Mouse (Mus musculus) MEL (cell line): Measurements from ENCODE around the gene Gm4756. TPM values are rescaled to one million over a fixed set of nuclear protein-coding genes. Genes with fewer than 3 reads are reported as not detected.

ENCODE experiments used
- DNase-seq: peaks from one replicate; pipeline ENCODE4 v3.0.0; 2011; ENCODE audit warnings: low read depth, low spot score
- H3K27ac ChIP-seq: 2 replicates; pipeline ENCODE4 v1.5.1; 2012; ENCODE audit warnings: low read depth, mild to moderate bottlenecking, control low read depth, low read length, moderate library complexity; ENCODE audit not compliant: control insufficient read depth
- H3K27me3 ChIP-seq, 2 experiments: fragments of 150-350 bp in 1 of 2; sonication (generic) in 1 of 2; 2 replicates each; pipeline ENCODE4 v1.6.1; 2012; ENCODE audit warnings: low read length in 2 of 2, mild to moderate bottlenecking in 2 of 2, improper control_type of control experiment in 1 of 2, moderate library complexity in 1 of 2; ENCODE audit not compliant: insufficient read depth in 2 of 2, control insufficient read depth in 1 of 2
- H3K36me3 ChIP-seq, 2 experiments: 2 replicates each; pipeline ENCODE4 v1.6.1; 2012 to 2014; ENCODE audit warnings: low read length in 2 of 2, improper control_type of control experiment in 1 of 2, inconsistent platforms in 1 of 2, mild to moderate bottlenecking in 1 of 2; ENCODE audit not compliant: insufficient read depth in 2 of 2, control insufficient read depth in 1 of 2
- H3K4me1 ChIP-seq, 2 experiments: fragments of 150-350 bp in 1 of 2; sonication (generic) in 1 of 2; 2 replicates each; pipeline ENCODE4 v1.6.1; 2012; ENCODE audit warnings: low read length in 2 of 2, improper control_type of control experiment in 1 of 2, mild to moderate bottlenecking in 1 of 2; ENCODE audit not compliant: insufficient read depth in 2 of 2, control insufficient read depth in 1 of 2
- H3K4me3 ChIP-seq, 2 experiments: fragments of 150-350 bp in 1 of 2; sonication (generic) in 1 of 2; 2 replicates each; pipeline ENCODE4 v1.5.1; 2012; ENCODE audit warnings: low read depth in 2 of 2, low read length in 2 of 2, mild to moderate bottlenecking in 2 of 2, moderate library complexity in 2 of 2, control low read depth in 1 of 2, improper control_type of control experiment in 1 of 2; ENCODE audit not compliant: control insufficient read depth in 1 of 2, insufficient read depth in 1 of 2
- H3K79me2 ChIP-seq: 2 replicates; pipeline ENCODE4 v1.6.1; 2012; ENCODE audit warnings: mild to moderate bottlenecking, low read length, moderate library complexity; ENCODE audit not compliant: control insufficient read depth, poor library complexity, insufficient read depth
- H3K9ac ChIP-seq: 2 replicates; pipeline ENCODE4 v1.6.1; 2012; ENCODE audit warnings: low read depth, mild to moderate bottlenecking, control low read depth, low read length, moderate library complexity; ENCODE audit not compliant: control insufficient read depth, poor library complexity, severe bottlenecking
- H3K9me3 ChIP-seq: fragments of 150-350 bp; sonication (generic); replicated peaks from 2 replicates; pipeline ENCODE4 v1.6.1; 2012; ENCODE audit warnings: mild to moderate bottlenecking, low read length, improper control_type of control experiment, moderate library complexity; ENCODE audit not compliant: insufficient read depth
- BHLHE40 ChIP-seq: IDR thresholded peaks from 2 replicates; pipeline ENCODE4 v1.6.1; 2012; ENCODE audit warnings: low read depth, mild to moderate bottlenecking, inconsistent platforms, low read length, improper control_type of control experiment, borderline replicate concordance
- CHD2 ChIP-seq: IDR thresholded peaks from 2 replicates; pipeline ENCODE4 v1.6.1; 2011; ENCODE audit warnings: low read length, improper control_type of control experiment
- ELF1 ChIP-seq: IDR thresholded peaks from 2 replicates; pipeline ENCODE4 v1.6.1; 2014; ENCODE audit warnings: low read depth, mild to moderate bottlenecking, inconsistent platforms, low read length, improper control_type of control experiment, moderate library complexity
- EP300 ChIP-seq, 2 experiments: IDR thresholded peaks; 2 replicates each; pipeline ENCODE4 v1.6.1; 2011; ENCODE audit warnings: improper control_type of control experiment in 2 of 2, low read length in 2 of 2, low read depth in 1 of 2, mild to moderate bottlenecking in 1 of 2
- ETS1 ChIP-seq: IDR thresholded peaks from 2 replicates; pipeline ENCODE4 v1.6.1; 2012; ENCODE audit warnings: low read depth, mild to moderate bottlenecking, inconsistent platforms, low read length, improper control_type of control experiment, moderate library complexity
- GABPA ChIP-seq: IDR thresholded peaks from 2 replicates; pipeline ENCODE4 v1.6.1; 2012; ENCODE audit warnings: low read depth, mild to moderate bottlenecking, inconsistent platforms, low read length, improper control_type of control experiment, moderate library complexity
- GATA1 ChIP-seq: IDR thresholded peaks from 2 replicates; pipeline ENCODE4 v1.6.1; 2011; ENCODE audit warnings: low read depth, low read length, improper control_type of control experiment
- HCFC1 ChIP-seq: IDR thresholded peaks from 2 replicates; pipeline ENCODE4 v1.6.1; 2012; ENCODE audit warnings: low read depth, mild to moderate bottlenecking, inconsistent platforms, low read length, improper control_type of control experiment, moderate library complexity
- JUND ChIP-seq: IDR thresholded peaks from 2 replicates; pipeline ENCODE4 v1.6.1; 2011; ENCODE audit warnings: low read depth, mild to moderate bottlenecking, improper control_type of control experiment, low read length
- MAFK ChIP-seq: IDR thresholded peaks from 2 replicates; pipeline ENCODE4 v1.6.1; 2011; ENCODE audit warnings: low read depth, mild to moderate bottlenecking, low read length, improper control_type of control experiment, borderline replicate concordance
- MAX ChIP-seq: IDR thresholded peaks from 2 replicates; pipeline ENCODE4 v1.6.1; 2011; ENCODE audit warnings: low read length, improper control_type of control experiment
- MAZ ChIP-seq: IDR thresholded peaks from 2 replicates; pipeline ENCODE4 v1.6.1; 2012; ENCODE audit warnings: low read depth, mild to moderate bottlenecking, inconsistent platforms, low read length, improper control_type of control experiment
- MEF2A ChIP-seq: IDR thresholded peaks from 2 replicates; pipeline ENCODE4 v1.6.1; 2014; ENCODE audit warnings: low read depth, mild to moderate bottlenecking, inconsistent platforms, low read length, improper control_type of control experiment; ENCODE audit not compliant: poor library complexity, insufficient replicate concordance, severe bottlenecking; ENCODE audit errors: extremely low read depth
- MYB ChIP-seq: IDR thresholded peaks from 2 replicates; pipeline ENCODE4 v1.6.1; 2011; ENCODE audit warnings: mild to moderate bottlenecking, low read depth, low read length, improper control_type of control experiment
- MYC ChIP-seq: IDR thresholded peaks from 2 replicates; pipeline ENCODE4 v1.6.1; 2011; ENCODE audit warnings: low read depth, mild to moderate bottlenecking, low read length, improper control_type of control experiment, moderate library complexity
- NRF1 ChIP-seq: IDR thresholded peaks from 2 replicates; pipeline ENCODE4 v1.6.1; 2014; ENCODE audit warnings: low read depth, mild to moderate bottlenecking, inconsistent platforms, low read length, improper control_type of control experiment, moderate library complexity; ENCODE audit not compliant: poor library complexity, insufficient read depth, severe bottlenecking
- RCOR1 ChIP-seq: IDR thresholded peaks from 2 replicates; pipeline ENCODE4 v1.6.1; 2012; ENCODE audit warnings: low read depth, mild to moderate bottlenecking, inconsistent platforms, low read length, improper control_type of control experiment
- SIN3A ChIP-seq: IDR thresholded peaks from 2 replicates; pipeline ENCODE4 v1.6.1; 2012; ENCODE audit warnings: low read length, improper control_type of control experiment, inconsistent platforms
- TAL1 ChIP-seq: IDR thresholded peaks from 2 replicates; pipeline ENCODE4 v1.6.1; 2012; ENCODE audit warnings: mild to moderate bottlenecking, inconsistent platforms, low read length, moderate library complexity, mixed read lengths
- TBP ChIP-seq: IDR thresholded peaks from 2 replicates; pipeline ENCODE4 v1.8.0; 2011; ENCODE audit warnings: low read depth, low read length, improper control_type of control experiment
- TCF12 ChIP-seq: IDR thresholded peaks from 2 replicates; pipeline ENCODE4 v1.6.1; 2014; ENCODE audit warnings: low read depth, mild to moderate bottlenecking, inconsistent platforms, low read length, improper control_type of control experiment, moderate library complexity
- ZKSCAN1 ChIP-seq: IDR thresholded peaks from 2 replicates; pipeline ENCODE4 v1.6.1; 2012; ENCODE audit warnings: low read depth, mild to moderate bottlenecking, inconsistent platforms, low read length, improper control_type of control experiment, moderate library complexity
- ZMIZ1 ChIP-seq: IDR thresholded peaks from 2 replicates; pipeline ENCODE4 v1.6.1; 2012; ENCODE audit warnings: low read depth, mild to moderate bottlenecking, inconsistent platforms, low read length, improper control_type of control experiment, moderate library complexity
- ZNF384 ChIP-seq: IDR thresholded peaks from 2 replicates; pipeline ENCODE4 v1.6.1; 2012; ENCODE audit warnings: low read depth, mild to moderate bottlenecking, inconsistent platforms, low read length, improper control_type of control experiment
- polyA plus RNA-seq, 2 experiments: library from polyadenylated mRNA; stranded (reverse) in 1 of 2; unstranded in 1 of 2; fragments of >175 nt in 1 of 2; fragments of >200 nt in 1 of 2; gene quantifications; 2 replicates each; pipeline versions ENCODE4 v1.2.1 to v1.2.4; 2012; ENCODE audit warnings: low replicate concordance in 2 of 2, low read depth in 1 of 2; ENCODE audit not compliant: insufficient read length in 2 of 2, insufficient read depth in 1 of 2, missing spikeins in 1 of 2
- total RNA-seq: library from RNA; depleted of rRNA; stranded (reverse); fragments of 300-350 nt; gene quantifications from 2 replicates; pipeline ENCODE4 v1.2.3, GENCODE M21; 2012

Gm4756 gene
- total and polyA plus RNA-seq, 3 experiments = not detected

GRCm38 (mm10) chr12:72622853-72623496 lies 26.5 kb downstream of the Gm4756 start:
- Histone ChIP-seq H3K79me2 (no peaks in the 10 kb centered on the region), H3K4me3 (no peak overlapping the region; a peak in 1 of 4 replicates), H3K9me3 (no peaks in the 10 kb centered on the region), H3K27me3 (no peaks in the 10 kb centered on the region), H3K4me1 (peaks cover 0 to 14% of the 10 kb centered on the region in 2 experiments; a peak in 2 of 4 replicates), H3K9ac (no peak overlapping the region), H3K27ac (no peak overlapping the region), H3K36me3 (peaks cover 0 to 11% of the 10 kb centered on the region in 2 experiments; a peak in 2 of 4 replicates)
- DNase-seq = peak; percentile 91
- TF ChIP-seq ZKSCAN1 = 0 out of 2 replicates have a peak, but pooled peaks have one; percentile 42
- TF ChIP-seq ETS1 = peak; percentile 81
- peak; percentile 59; the same call in 1 of the 2 replicates for TF ChIP-seq MYC
- peak; percentile 96 for TF ChIP-seq TAL1
- TF ChIP-seq ZMIZ1 = 0 out of 2 replicates have a peak, but pooled peaks have one; percentile 26
- 0 out of 2 replicates have a peak, but pooled peaks have one; percentile 67 for TF ChIP-seq MAZ
- 0 out of 2 replicates have a peak, but pooled peaks have one; percentile 29 for TF ChIP-seq ELF1
- peak; percentile 76 for TF ChIP-seq BHLHE40
- peak; percentile 97 to 100 for TF ChIP-seq EP300 (IDR thresholded peaks at IDR 0.05; ENCODE audit: low read depth in 1 of 2, low read length in 2 of 2)
- peak; percentile 95 for TF ChIP-seq RCOR1
- no peak for TF ChIP-seq TBP
- no peak for TF ChIP-seq MEF2A
- peak; percentile 57 for TF ChIP-seq SIN3A
- TF ChIP-seq NRF1 = peak; percentile 22; the same call in 1 of the 2 replicates
- TF ChIP-seq HCFC1 = 0 out of 2 replicates have a peak, but pooled peaks have one; percentile 30
- TF ChIP-seq CHD2 = peak; percentile 61
- TF ChIP-seq GABPA = no peak
- TF ChIP-seq ZNF384 = no peak; the same call in 1 of the 2 replicates
- 0 out of 2 replicates have a peak, but pooled peaks have one; percentile 34 for TF ChIP-seq MAX
- TF ChIP-seq TCF12 = peak; percentile 98
- 0 out of 2 replicates have a peak, but pooled peaks have one; percentile 57 for TF ChIP-seq JUND
- TF ChIP-seq GATA1 = peak; percentile 99
- no peak for TF ChIP-seq MYB
- TF ChIP-seq MAFK = peak; percentile 77
